Mouse (Mus musculus): ENCODE measurements around the gene Gm17662. TPM values are rescaled to one million over a fixed set of nuclear protein-coding genes. Genes with fewer than 3 reads are reported as not detected.

Gm17662 gene
- polyA plus RNA-seq, 1 experiment from 2014 or later = not detected

GRCm38 (mm10) chr4:104888499-104889262 is 31.6 kb downstream of the Gm17662 start:
- Histone ChIP-seq H3K4me3 (no peak overlapping the region), H3K9me3 (no peaks in the 10 kb centered on the region), H3K4me1 (peaks cover 17% of the 10 kb centered on the region), H3K36me3 (no peaks in the 10 kb centered on the region), H3K9ac (no peak overlapping the region), H3K27ac (replicated peaks) (no peak overlapping the region), H3K27me3 (replicated peaks) (peaks cover 18% of the 10 kb centered on the region; the same call in 1 of the 2 replicates), H3K4me2 (no peak overlapping the region)
- 71% methylated on average over 9 of the region's 9 CpGs for whole genome bisulfite sequencing
- ATAC-seq (ENCODE audit: extremely low read depth, insufficient number of reproducible peaks, low FRiP score, low TSS enrichment) = no peak

GRCm38 (mm10) chr4:104891708-104892107 is 34.6 kb downstream of the Gm17662 start:
- no peak for ATAC-seq (ENCODE audit: extremely low read depth, insufficient number of reproducible peaks, low FRiP score, low TSS enrichment)
- H3K9me3 ChIP-seq = no peaks in the 10 kb centered on the region
- H3K4me1 ChIP-seq = peaks cover 10% of the 10 kb centered on the region
- no peak overlapping the region for H3K27ac ChIP-seq (replicated peaks)
- H3K27me3 ChIP-seq (replicated peaks) = peaks cover 23% of the 10 kb centered on the region; the same call in 1 of the 2 replicates
- 50% methylated on average over 7 of the region's 7 CpGs for WGBS
- no peak overlapping the region for H3K4me3 ChIP-seq
- no peak overlapping the region for H3K4me2 ChIP-seq
- H3K36me3 ChIP-seq = no peaks in the 10 kb centered on the region
- no peak overlapping the region for H3K9ac ChIP-seq

GRCm38 (mm10) chr4:104893588-104893987 is 36.5 kb downstream of the Gm17662 start:
- no peak overlapping the region for H3K4me3 ChIP-seq
- H3K27ac ChIP-seq (replicated peaks) = no peak overlapping the region
- peaks cover 10% of the 10 kb centered on the region for H3K4me1 ChIP-seq
- H3K4me2 ChIP-seq = no peak overlapping the region
- H3K9ac ChIP-seq = no peak overlapping the region
- peaks cover 11% of the 10 kb centered on the region; the same call in 1 of the 2 replicates for H3K27me3 ChIP-seq (replicated peaks)
- no peaks in the 10 kb centered on the region for H3K36me3 ChIP-seq
- ATAC-seq (ENCODE audit: extremely low read depth, insufficient number of reproducible peaks, low FRiP score, low TSS enrichment) = no peak
- WGBS = 71% methylated on average over 5 of the region's 5 CpGs
- H3K9me3 ChIP-seq = no peaks in the 10 kb centered on the region

- Histone ChIP-seq H3K27ac (replicated peaks) (no peak overlapping the region), H3K36me3 (no peaks in the 10 kb centered on the region), H3K4me3 (no peak overlapping the region), H3K9me3 (no peaks in the 10 kb centered on the region), H3K27me3 (replicated peaks) (peaks cover 7% of the 10 kb centered on the region; the same call in 1 of the 2 replicates), H3K9ac (no peak overlapping the region), H3K4me2 (no peak overlapping the region), H3K4me1 (peaks cover 10% of the 10 kb centered on the region)
- 48% methylated on average over 13 of the region's 13 CpGs for WGBS
- no peak for ATAC-seq (ENCODE audit: extremely low read depth, insufficient number of reproducible peaks, low FRiP score, low TSS enrichment)
Observed at GRCm38 (mm10) chr4:104894004-104894734, 37.0 kb downstream of the Gm17662 start.

- no peak overlapping the region for H3K4me3 ChIP-seq
- H3K36me3 ChIP-seq = no peaks in the 10 kb centered on the region
- no peak overlapping the region for H3K4me2 ChIP-seq
- H3K4me1 ChIP-seq = no peaks in the 10 kb centered on the region
- WGBS = 82% methylated on average over 2 of the region's 2 CpGs
- no peak overlapping the region for H3K9ac ChIP-seq
- H3K9me3 ChIP-seq = no peaks in the 10 kb centered on the region
- H3K27me3 ChIP-seq (replicated peaks) = no peaks in the 10 kb centered on the region
- ATAC-seq (ENCODE audit: extremely low read depth, insufficient number of reproducible peaks, low FRiP score, low TSS enrichment) = no peak
- no peak overlapping the region for H3K27ac ChIP-seq (replicated peaks)
Observed at GRCm38 (mm10) chr4:104902836-104903235, 45.7 kb downstream of the Gm17662 start.

- 86% methylated on average over 6 of the region's 6 CpGs for WGBS
- Histone ChIP-seq H3K9me3 (no peaks in the 10 kb centered on the region), H3K4me1 (no peaks in the 10 kb centered on the region), H3K27ac (replicated peaks) (no peak overlapping the region), H3K9ac (no peak overlapping the region), H3K36me3 (no peaks in the 10 kb centered on the region), H3K4me2 (no peak overlapping the region), H3K27me3 (replicated peaks) (no peaks in the 10 kb centered on the region), H3K4me3 (no peak overlapping the region)
- ATAC-seq (ENCODE audit: extremely low read depth, insufficient number of reproducible peaks, low FRiP score, low TSS enrichment) = no peak
Observed at GRCm38 (mm10) chr4:104905049-104905448, 47.9 kb downstream of the Gm17662 start.

Other genes starting within 250 kb of the Gm17662 start
- gene C8b, start 91.0 kb upstream of the Gm17662 start, polyA plus RNA-seq (2015; fragmentation: Nextera tagmentation; extraction: Ambion mirVana) = 0.12 and 0.55 TPM in 2 replicates
- gene C8a, start 19.1 kb downstream of the Gm17662 start, polyA plus RNA-seq (2015; fragmentation: Nextera tagmentation; extraction: Ambion mirVana) = 0.19 TPM in 1 of 2 replicates, not detected in the other
- 0.05 and 0.09 TPM in 2 replicates for gene Fyb2, start 56.1 kb downstream of the Gm17662 start, polyA plus RNA-seq (2015; fragmentation: Nextera tagmentation; extraction: Ambion mirVana)